Mouse (Mus musculus) monocyte, adult 59 days (primary cell): Measurements from ENCODE around the gene Tmem203. TPM values are rescaled to one million over a fixed set of nuclear protein-coding genes. Genes with fewer than 3 reads are reported as not detected.

Source experiments
- total RNA-seq, 2 experiments: library from RNA; stranded (reverse); gene quantifications; one replicate each; pipeline ENCODE4 v1.2.4; 2023

Tmem203 gene
- 10 to 100 TPM; 14.0 to 21.2 TPM for total RNA-seq

DNA sequence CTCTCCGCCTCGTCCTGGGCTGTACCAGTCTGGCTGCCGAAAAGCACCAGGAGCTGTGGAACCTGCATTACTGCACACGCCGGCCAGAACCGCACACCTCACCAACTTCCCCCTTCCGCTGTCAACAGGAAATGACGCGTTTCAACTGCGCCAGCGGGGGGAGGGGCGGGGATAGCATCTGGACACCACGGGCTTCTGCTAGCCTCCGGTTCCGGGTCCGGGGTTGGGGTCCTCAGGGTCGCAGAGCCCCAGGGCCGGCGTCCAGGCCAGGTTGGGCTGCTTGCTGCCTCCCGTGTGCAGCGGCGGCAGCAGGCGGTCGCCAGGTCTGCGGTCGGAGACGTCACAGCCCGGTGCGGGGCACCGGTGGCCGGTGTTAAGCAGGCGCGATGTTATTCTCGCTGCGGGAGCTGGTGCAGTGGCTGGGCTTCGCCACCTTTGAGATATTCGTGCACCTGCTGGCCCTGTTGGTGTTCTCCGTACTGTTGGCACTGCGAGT lies at the start of gene Tmem203:
Gene Tmem203 (plus strand): TSS at position 156 of the 496 bp plus-strand sequence.

DNA sequence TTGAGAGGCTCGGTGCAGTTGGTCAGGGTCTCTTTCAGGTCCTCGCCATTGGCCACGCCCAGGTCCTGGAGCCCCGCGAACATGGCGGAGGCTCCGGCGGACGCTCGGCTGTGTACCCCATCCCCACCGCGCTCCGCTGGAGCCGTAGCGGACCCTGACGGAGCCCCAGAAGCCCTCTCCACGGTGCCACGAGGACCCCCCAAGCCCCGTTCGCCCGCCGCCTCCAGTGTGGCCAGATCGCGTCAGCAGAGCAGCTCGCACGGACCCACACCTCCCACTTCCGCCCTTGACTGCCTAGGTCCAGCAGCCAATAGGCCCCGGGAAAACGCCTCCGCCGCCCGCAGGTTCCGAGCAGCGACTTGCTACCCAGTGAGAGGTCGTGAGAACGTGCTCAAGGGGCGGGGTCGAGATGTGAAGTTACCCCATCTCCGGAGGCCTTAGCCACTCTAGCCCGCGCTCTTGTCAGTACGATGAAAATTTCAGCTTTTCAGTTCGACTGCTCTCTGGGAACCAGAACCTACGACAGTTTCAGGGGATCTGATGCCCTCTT lies 44.0 kb upstream of the Tmem203 start, which contains the start of gene Nelfb:
Gene Nelfb (minus strand): TSS at position 369 of the 550 bp plus-strand sequence.

DNA sequence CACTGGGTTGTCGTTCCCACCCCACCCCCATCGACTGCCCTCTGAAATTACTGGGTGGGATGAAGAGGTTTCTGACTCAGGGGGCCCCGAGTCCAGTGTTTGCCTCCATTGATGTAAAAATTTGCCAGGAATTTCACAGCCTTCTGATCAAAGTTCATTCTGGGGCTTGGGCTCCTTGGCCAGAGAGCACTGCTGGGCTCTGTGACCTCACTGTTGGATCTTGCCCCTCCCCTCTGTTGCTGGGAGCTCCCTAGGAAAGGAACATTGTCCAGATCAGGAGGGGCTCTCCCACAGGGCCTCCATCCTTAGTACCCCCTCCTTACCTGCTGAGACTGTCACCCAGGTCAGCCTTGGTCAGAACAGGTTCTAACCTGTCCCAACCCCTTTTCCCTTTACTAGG lies 40.8 kb upstream of the Tmem203 start, which contains the start of gene Stpg3:
Gene Stpg3 (minus strand): TSS at position 194 of the 400 bp plus-strand sequence.

DNA sequence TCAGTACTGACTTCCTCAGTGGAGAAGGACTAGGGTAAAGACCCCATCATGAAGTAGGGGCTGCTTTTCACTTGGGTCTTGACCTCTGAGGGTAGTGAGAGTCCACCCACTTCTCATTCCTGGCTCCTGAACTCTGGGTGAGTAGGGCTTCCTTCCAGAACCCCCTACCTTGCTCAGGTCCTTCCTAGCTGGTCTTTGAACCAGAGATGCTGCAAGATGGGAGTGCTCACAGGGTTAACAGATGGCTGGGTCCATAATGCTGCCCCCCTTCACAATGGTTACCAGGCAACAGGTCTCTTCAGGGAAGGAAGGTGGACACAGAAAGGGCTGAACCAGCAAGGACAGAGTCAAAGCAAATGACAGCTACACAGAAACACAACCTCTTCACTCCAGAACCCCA lies 36.8 kb upstream of the Tmem203 start, which contains the start of gene Fam166a:
Gene Fam166a (plus strand): TSS at position 301 of the 400 bp plus-strand sequence.

DNA sequence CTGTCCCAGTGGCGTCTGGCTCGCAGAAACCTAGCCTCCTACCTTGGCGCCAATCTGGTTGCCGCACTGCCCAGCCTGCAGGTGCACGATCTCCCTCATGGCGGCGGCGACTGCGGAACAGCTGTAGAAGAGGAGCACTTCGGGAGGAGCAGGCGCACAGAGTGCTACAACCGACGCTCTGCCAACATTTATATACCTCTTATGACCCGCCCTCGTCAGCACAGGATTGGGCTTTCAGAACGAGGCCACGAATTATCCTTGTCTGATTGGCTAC lies 30.8 kb upstream of the Tmem203 start, which contains the start of gene Tubb4b:
Gene Tubb4b (minus strand): TSS at position 211 of the 274 bp plus-strand sequence.

DNA sequence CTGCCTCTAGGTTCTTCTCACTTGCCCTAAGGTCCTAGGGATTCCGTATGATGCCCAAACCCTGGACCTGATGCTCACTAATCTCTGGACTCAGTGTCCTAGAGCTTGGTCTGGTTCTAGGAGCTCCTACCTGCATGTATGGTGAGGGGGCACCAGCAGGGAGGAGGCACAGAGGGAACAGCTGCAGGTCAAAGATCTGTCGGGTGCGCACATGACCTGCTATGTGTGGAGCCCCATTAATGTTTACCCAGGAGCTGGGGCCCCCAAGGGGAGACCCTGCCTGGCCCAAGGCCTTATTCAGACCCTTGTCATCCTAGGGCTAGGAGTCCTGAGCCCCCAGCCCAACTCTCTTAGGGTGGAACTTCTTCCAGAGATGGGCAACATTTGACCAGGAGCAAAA lies 21.2 kb upstream of the Tmem203 start, which contains the start of gene Slc34a3:
Gene Slc34a3 (minus strand): TSS at position 315 of the 400 bp plus-strand sequence.

DNA sequence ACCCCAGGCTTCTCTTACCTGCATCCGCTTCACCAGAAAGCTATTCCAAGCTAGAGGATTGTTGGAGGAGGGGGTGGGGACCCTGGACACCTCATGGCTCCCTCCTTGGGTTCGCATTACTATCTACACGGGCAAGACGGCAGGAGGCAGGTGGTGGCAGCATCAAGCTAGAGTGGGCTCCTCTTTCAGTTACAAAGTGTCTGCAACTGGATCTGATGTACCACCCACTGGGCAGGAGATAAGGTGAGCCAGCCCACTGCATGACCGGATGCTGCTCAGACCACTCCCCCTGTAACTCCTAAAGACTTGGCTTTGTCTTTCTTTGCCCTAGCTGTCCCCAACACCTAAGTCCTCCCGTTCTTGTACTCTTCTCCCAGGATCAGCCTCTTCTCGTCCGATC lies 18.6 kb upstream of the Tmem203 start, which contains the start of gene Rnf224:
Gene Rnf224 (minus strand): TSS at position 174 of the 400 bp plus-strand sequence.

DNA sequence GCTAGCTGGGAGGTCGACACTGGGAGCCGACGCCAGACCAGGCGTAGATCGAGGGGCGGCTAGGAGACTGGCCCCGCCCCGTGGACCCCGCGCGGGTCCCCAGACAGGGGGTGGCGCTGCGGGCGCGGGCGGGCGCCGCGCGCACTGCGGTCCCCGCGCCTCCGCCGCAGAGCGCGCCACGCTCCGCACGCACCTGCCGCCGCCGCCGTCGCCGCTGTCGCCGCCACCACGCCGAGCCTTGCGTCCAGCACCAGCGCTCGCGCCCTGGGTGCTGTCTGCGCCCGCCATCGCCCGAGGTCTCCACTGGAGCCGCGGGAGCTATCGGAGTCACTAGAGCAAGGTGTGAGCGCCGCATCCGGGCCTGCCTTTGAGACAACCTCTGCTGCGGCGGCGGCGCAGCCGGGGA lies 13.1 kb upstream of the Tmem203 start, which contains the start of the genes Rnf208 and Cysrt1:
Gene Rnf208 (plus strand): TSS at position 155 of the 406 bp plus-strand sequence.
Gene Cysrt1 (minus strand): TSS at position 352 of the 406 bp plus-strand sequence.

DNA sequence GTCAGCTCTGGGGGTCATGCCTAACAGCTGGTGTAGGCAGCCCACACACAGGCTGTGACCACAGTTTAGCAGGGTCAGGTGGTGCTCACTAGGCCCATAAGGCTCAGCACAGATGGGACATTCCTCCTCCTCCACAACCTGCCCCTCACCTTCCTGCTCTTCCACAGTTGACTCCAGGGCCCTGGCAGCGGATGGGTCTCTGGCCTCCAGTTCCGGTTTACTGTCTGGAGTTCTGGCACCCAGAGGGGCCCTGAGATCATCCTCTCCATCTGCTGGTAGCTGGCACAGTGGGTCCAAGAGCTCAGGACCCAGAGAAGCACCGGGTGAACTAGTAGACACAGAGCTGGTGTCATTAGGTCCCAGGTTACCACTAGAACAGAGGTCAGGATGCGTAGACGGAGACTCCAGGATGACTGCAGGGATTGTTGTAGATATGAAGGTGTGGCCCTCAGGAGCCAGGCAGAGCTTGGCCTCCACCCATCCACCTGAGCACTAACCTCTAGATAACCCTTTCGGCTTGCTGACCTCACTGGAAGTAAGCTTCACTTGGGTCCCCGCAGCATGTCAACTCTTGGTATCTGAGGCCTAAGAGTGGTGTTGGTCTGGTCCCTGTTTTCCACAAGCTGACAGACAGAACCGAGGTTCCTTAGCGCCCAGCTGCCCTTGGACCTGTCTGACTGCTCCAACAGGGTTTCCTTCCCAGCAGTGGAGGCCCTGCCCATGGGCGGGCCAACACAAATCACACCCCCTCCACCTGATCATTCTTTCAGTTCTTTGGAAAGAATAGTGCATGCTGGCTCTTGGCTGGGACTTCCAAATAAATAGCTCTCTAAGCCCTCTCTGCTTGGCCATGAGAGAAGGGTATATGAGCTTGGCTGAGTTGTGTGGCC lies 8.8 kb upstream of the Tmem203 start, which contains the start of gene AL732309.1:
Gene AL732309.1 (minus strand): TSS at position 681 of the 890 bp plus-strand sequence.

DNA sequence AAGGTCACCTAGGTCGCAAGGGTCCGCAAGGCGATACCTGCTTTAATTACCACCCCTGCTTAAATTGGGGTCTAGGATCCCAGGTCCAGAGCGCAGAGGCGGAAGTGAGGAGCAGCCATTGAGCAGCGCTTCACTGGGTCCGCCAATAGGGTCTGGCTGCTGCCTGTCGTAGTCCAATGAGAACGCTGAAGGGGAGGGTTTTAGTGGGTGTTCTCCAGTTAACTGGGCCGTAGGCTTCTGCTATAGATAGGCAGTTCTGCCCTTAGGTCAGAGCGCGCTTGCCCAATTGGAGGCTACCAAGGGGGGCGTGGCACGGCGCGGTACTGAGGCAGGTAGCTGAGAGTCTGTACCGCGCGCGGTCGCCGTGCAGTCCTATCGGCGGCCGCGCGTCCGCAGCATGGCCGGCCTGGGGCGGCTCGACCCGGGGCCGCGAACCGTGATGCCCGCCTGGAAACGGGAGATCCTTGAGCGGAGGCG lies 7.1 kb downstream of the Tmem203 start, which contains the start of gene Tprn:
Gene Tprn (plus strand): TSS at position 328 of the 477 bp plus-strand sequence.

DNA sequence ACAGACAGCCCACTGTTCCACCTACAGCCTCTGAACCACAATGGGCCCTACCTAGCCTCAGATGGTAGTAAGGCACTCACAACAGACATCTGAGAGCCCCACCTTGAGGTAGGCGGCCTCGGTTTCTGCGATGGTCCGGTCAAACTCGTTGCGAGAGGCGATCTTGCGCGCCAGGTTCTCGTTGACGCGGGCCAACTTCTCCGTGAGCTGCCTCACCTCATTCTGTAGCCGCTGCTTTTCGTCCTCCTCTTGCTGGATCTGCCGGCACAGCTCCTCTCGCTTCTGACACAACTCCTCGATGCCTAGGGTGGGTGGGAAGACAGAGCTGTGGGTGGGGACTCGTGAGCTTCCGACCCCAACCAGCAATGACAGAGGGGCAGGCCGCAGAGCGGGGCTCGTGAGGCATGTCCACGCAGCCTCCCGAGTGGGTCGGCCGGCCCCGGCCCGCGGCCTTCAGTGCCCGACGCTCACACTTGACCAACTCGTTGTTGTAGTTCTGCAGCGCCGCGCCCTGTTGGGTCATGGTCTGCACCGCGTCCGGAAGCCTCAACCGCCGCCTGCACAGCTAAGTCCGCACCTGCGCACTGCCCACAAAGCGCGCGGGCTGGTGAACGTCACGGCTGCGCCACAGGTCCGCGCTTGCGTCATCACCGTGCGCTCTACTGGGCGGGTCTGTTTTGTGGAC lies 16.7 kb downstream of the Tmem203 start, which contains the start of the genes Ssna1 and Anapc2:
Gene Ssna1 (minus strand): TSS at position 612 of the 685 bp plus-strand sequence.
Gene Anapc2 (plus strand): TSS at position 652 of the 685 bp plus-strand sequence.

DNA sequence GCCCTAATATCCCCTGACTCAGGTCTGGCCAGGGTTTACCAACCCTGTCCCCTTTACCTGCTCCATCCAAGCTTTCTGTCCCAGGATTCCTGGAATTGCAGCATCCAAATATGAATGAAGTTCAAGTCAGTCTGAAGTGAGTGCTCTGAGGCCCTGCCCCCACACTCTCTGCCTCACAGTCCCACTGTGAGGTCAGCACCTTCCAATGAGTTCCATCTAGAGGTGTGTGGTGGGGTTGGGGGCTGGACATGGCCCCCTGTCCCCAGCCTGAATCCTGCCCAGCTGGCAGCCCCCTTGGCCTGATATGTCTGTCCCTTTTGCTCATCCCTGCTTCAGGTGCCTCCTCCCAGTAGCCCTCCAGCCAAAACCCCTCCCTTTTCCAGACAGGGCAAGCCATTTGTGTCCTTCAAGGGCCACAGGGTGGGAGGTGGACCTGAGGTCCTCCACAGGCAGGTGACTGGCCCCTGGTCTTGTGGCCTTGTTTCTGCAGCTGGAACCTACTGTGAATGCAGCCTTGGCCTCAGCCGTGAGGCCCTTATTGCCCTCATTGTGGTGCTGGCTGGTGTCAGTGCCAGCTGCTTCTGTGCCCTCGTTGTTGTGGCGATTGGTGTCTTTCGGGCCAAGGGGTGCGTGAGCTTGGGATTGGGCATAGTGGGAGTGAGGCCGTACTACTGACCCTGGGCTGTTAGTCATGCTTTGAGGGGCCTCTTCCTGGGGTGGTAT lies 32.8 kb downstream of the Tmem203 start, which contains the start of gene Tmem210:
Gene Tmem210 (plus strand): TSS at position 219 of the 723 bp plus-strand sequence.

DNA sequence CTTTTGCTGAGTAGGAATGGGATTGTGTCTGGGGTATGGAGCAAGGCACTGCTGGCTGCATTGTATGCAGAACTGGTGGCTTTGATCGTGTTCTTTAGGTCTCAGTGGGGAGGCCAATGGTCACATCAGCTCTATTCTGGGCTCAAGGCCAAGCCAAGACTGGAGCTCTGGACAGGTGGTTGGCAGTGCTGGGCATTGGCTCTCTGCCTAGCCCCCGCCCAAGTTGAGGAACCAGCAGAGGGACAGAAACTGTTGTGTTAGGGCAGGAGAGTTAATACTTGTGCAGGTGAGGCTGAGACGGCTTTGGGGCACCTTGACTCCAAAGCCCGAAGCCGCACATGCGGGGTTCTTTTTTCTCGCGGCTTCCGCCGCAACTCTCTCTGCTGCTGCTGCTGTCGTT lies 34.4 kb downstream of the Tmem203 start, which contains the start of gene Lrrc26:
Gene Lrrc26 (plus strand): TSS at position 265 of the 400 bp plus-strand sequence.

Other genes with a start within 250 kb of the Tmem203 start
- gene Nsmf, start 201.1 kb upstream of the Tmem203 start, total RNA-seq = 10 to 100 TPM; 23.6 to 33.9 TPM
- not detected for gene Entpd8, start 175.1 kb upstream of the Tmem203 start, total RNA-seq
- gene Noxa1, start 160.3 kb upstream of the Tmem203 start, total RNA-seq = not detected
- gene Nrarp, start 74.7 kb upstream of the Tmem203 start, total RNA-seq = 1 to 10 TPM; 5.6 to 5.8 TPM
- 10 to 100 TPM; 34.6 to 36.4 TPM for gene Tor4a, start 58.6 kb upstream of the Tmem203 start, total RNA-seq
- gene Nelfb, start 44.0 kb upstream of the Tmem203 start, total RNA-seq = 10 to 100 TPM; 48.9 to 59.0 TPM
- not detected for gene Stpg3, start 40.8 kb upstream of the Tmem203 start, total RNA-seq
- not detected for gene Fam166a, start 36.7 kb upstream of the Tmem203 start, total RNA-seq
- gene Tubb4b, start 30.7 kb upstream of the Tmem203 start, total RNA-seq = 10 to 100 TPM; 47.5 to 50.6 TPM
- gene Slc34a3, start 21.1 kb upstream of the Tmem203 start, total RNA-seq = not detected
- not detected for gene Rnf224, start 18.7 kb upstream of the Tmem203 start, total RNA-seq
- gene Rnf208, start 13.2 kb upstream of the Tmem203 start, total RNA-seq = under 1 TPM in 1 of 2 experiments, not detected in 1; 0.88 TPM
- not detected for gene Cysrt1, start 13.0 kb upstream of the Tmem203 start, total RNA-seq
- gene AL732309.1, start 8.6 kb upstream of the Tmem203 start, total RNA-seq = 1 to 10 TPM; 2.3 to 2.6 TPM
- 10 to 100 TPM; 21.1 to 24.9 TPM for gene Tprn, start 7.2 kb downstream of the Tmem203 start, total RNA-seq
- gene Ssna1, start 17.0 kb downstream of the Tmem203 start, total RNA-seq = 10 to 100 TPM; 49.1 TPM
- 10 to 100 TPM; 83.4 to 88.1 TPM for gene Anapc2, start 17.0 kb downstream of the Tmem203 start, total RNA-seq
- gene Tmem210, start 32.7 kb downstream of the Tmem203 start, total RNA-seq = not detected
- gene Lrrc26, start 34.5 kb downstream of the Tmem203 start, total RNA-seq = not detected
- gene Grin1, start 63.7 kb downstream of the Tmem203 start, total RNA-seq = not detected
- gene Man1b1, start 76.9 kb downstream of the Tmem203 start, total RNA-seq = 10 to 100 TPM; 33.9 to 41.6 TPM
- 10 to 100 TPM; 25.9 to 31.9 TPM for gene Dpp7, start 100.9 kb downstream of the Tmem203 start, total RNA-seq
- gene Uap1l1, start 110.2 kb downstream of the Tmem203 start, total RNA-seq = 10 to 100 TPM; 24.7 to 30.9 TPM
- gene Sapcd2, start 116.9 kb downstream of the Tmem203 start, total RNA-seq = not detected
- gene Entpd2, start 140.4 kb downstream of the Tmem203 start, total RNA-seq = not detected
- not detected for gene Npdc1, start 143.9 kb downstream of the Tmem203 start, total RNA-seq
- 10 to 100 TPM; 15.6 to 17.3 TPM for gene Fut7, start 167.8 kb downstream of the Tmem203 start, total RNA-seq
- gene Abca2, start 173.3 kb downstream of the Tmem203 start, total RNA-seq = 10 to 100 TPM; 35.3 to 36.1 TPM
- gene Clic3, start 201.4 kb downstream of the Tmem203 start, total RNA-seq = not detected
- 10 to 100 TPM; 24.0 to 34.2 TPM for gene Paxx, start 205.7 kb downstream of the Tmem203 start, total RNA-seq
- not detected for gene Ptgds, start 214.6 kb downstream of the Tmem203 start, total RNA-seq
- gene Lcn12, start 238.5 kb downstream of the Tmem203 start, total RNA-seq = not detected
- gene Fbxw5, start 245.3 kb downstream of the Tmem203 start, total RNA-seq = 10 to 100 TPM; 53.7 to 55.4 TPM
- gene C8g, start 246.3 kb downstream of the Tmem203 start, total RNA-seq = 1 to 10 TPM in 1 of 2 experiments, not detected in 1; 1.0 TPM